Mouse (Mus musculus) forebrain, embryonic 11.5 days (tissue): ENCODE measurements at regions not wholly inside any gene's neighbourhood (a gene's known extent, or its start where the extent isn't known, plus 50 kb on each side); places are given as distances from the start of the nearest gene placed in this dataset.

ENCODE experiments used
- ATAC-seq: fragments of 200-750 bp; cut with Nextera tagmentation; replicated peaks from 2 replicates; pipeline ENCODE4 v1.8.0; 2017; ENCODE audit warnings: moderate TSS enrichment; ENCODE audit not compliant: low FRiP score
- DNase-seq: peaks from one replicate; pipeline ENCODE4 v3.0.0-alpha.2; 2017; ENCODE audit warnings: low spot score
- H3K27ac ChIP-seq: fragments of 300-500 bp; sonication (generic); 2 replicates; pipeline ENCODE4 v1.5.1; 2014; ENCODE audit warnings: low read depth, low read length
- H3K27me3 ChIP-seq: fragments of 300-500 bp; sonication (generic); 2 replicates; pipeline ENCODE4 v1.6.1; 2014; ENCODE audit warnings: mild to moderate bottlenecking, low read length, mixed read lengths; ENCODE audit not compliant: control insufficient read depth, insufficient read depth
- H3K36me3 ChIP-seq: fragments of 300-500 bp; sonication (generic); 2 replicates; pipeline ENCODE4 v1.6.1; 2014; ENCODE audit warnings: mild to moderate bottlenecking, low read length, moderate library complexity, mixed read lengths; ENCODE audit not compliant: control insufficient read depth, insufficient read depth
- H3K4me1 ChIP-seq: fragments of 300-500 bp; sonication (generic); replicated peaks from 2 replicates; pipeline ENCODE4 v1.6.1; 2014; ENCODE audit warnings: low read length, mixed read lengths; ENCODE audit not compliant: control insufficient read depth, insufficient read depth
- H3K4me2 ChIP-seq: fragments of 300-500 bp; sonication (generic); 2 replicates; pipeline ENCODE4 v1.6.1; 2014; ENCODE audit warnings: low read depth, mild to moderate bottlenecking, low read length, moderate library complexity, mixed read lengths; ENCODE audit not compliant: severe bottlenecking
- H3K4me3 ChIP-seq: fragments of 300-500 bp; sonication (generic); 2 replicates; pipeline ENCODE4 v1.5.1; 2014; ENCODE audit warnings: low read depth, low read length
- H3K9ac ChIP-seq: fragments of 300-500 bp; sonication (generic); 2 replicates; pipeline ENCODE4 v1.6.1; 2014; ENCODE audit warnings: low read length
- H3K9me3 ChIP-seq: fragments of 300-500 bp; sonication (generic); 2 replicates; pipeline ENCODE4 v1.6.1; 2016; ENCODE audit warnings: low read length, mixed read lengths; ENCODE audit not compliant: control insufficient read depth
- WGBS: fragments of 180-500 bp; shearing (Covaris S2); extraction: QIAGEN DNeasy Blood & Tissue Kit; methylation state at CpG from one replicate; pipeline ENCODE4 v1.1.7; 2014; 5-methylcytosine and 5-hydroxymethylcytosine counted together

- 80% methylated on average over 5 of the region's 5 CpGs for whole genome bisulfite sequencing
- Histone ChIP-seq H3K27me3 (no peaks in the 10 kb centered on the region), H3K9me3 (no peaks in the 10 kb centered on the region), H3K4me2 (no peak overlapping the region), H3K36me3 (no peaks in the 10 kb centered on the region), H3K4me3 (no peak overlapping the region), H3K9ac (no peak overlapping the region), H3K27ac (no peak overlapping the region), H3K4me1 (no peaks in the 10 kb centered on the region)
- no peak for ATAC-seq
- no peak for DNase-seq
Measured at GRCm38 (mm10) chr10:66940922-66941321, 155.0 kb upstream of the Jmjd1c start.

GRCm38 (mm10) chr10:66941974-66942373, 154.0 kb upstream of the Jmjd1c start:
- Histone ChIP-seq H3K4me1 (no peaks in the 10 kb centered on the region), H3K9ac (no peak overlapping the region), H3K9me3 (no peaks in the 10 kb centered on the region), H3K4me2 (no peak overlapping the region), H3K27ac (no peak overlapping the region), H3K36me3 (no peaks in the 10 kb centered on the region), H3K27me3 (no peaks in the 10 kb centered on the region), H3K4me3 (no peak overlapping the region)
- DNase-seq (no peak), ATAC-seq (no peak)
- WGBS = 90% methylated on average over 3 of the region's 3 CpGs

GRCm38 (mm10) chr10:66943875-66944274, 152.1 kb upstream of the Jmjd1c start:
- no peak overlapping the region for H3K9ac ChIP-seq
- no peaks in the 10 kb centered on the region for H3K27me3 ChIP-seq
- WGBS = 79% methylated on average over 5 of the region's 5 CpGs
- H3K9me3 ChIP-seq = no peaks in the 10 kb centered on the region
- no peaks in the 10 kb centered on the region for H3K4me1 ChIP-seq
- H3K4me3 ChIP-seq = no peak overlapping the region
- no peak overlapping the region for H3K27ac ChIP-seq
- ATAC-seq (no peak), DNase-seq (no peak)
- H3K36me3 ChIP-seq = no peaks in the 10 kb centered on the region
- H3K4me2 ChIP-seq = no peak overlapping the region

GRCm38 (mm10) chr10:66946161-66946560, 149.8 kb upstream of the Jmjd1c start:
- ATAC-seq (no peak), DNase-seq (no peak)
- Histone ChIP-seq H3K36me3 (no peaks in the 10 kb centered on the region), H3K9me3 (no peaks in the 10 kb centered on the region), H3K9ac (no peak overlapping the region), H3K27me3 (no peaks in the 10 kb centered on the region), H3K4me1 (no peaks in the 10 kb centered on the region), H3K4me2 (no peak overlapping the region), H3K27ac (no peak overlapping the region), H3K4me3 (no peak overlapping the region)
- WGBS = 88% methylated on average over 2 of the region's 2 CpGs

GRCm38 (mm10) chr10:66948329-66948728, 147.6 kb upstream of the Jmjd1c start:
- H3K4me1 ChIP-seq = no peaks in the 10 kb centered on the region
- WGBS = 86% methylated on average over 2 of the region's 2 CpGs
- no peak overlapping the region for H3K4me3 ChIP-seq
- H3K9ac ChIP-seq = no peak overlapping the region
- no peaks in the 10 kb centered on the region for H3K36me3 ChIP-seq
- H3K27ac ChIP-seq = no peak overlapping the region
- no peaks in the 10 kb centered on the region for H3K9me3 ChIP-seq
- DNase-seq (no peak), ATAC-seq (no peak)
- no peaks in the 10 kb centered on the region for H3K27me3 ChIP-seq
- no peak overlapping the region for H3K4me2 ChIP-seq

- Histone ChIP-seq H3K4me1 (no peaks in the 10 kb centered on the region), H3K4me2 (no peak overlapping the region), H3K9ac (no peak overlapping the region), H3K36me3 (no peaks in the 10 kb centered on the region), H3K9me3 (no peaks in the 10 kb centered on the region), H3K27me3 (no peaks in the 10 kb centered on the region), H3K27ac (no peak overlapping the region), H3K4me3 (no peak overlapping the region)
- WGBS = 92% methylated on average over 4 of the region's 4 CpGs
- no peak for DNase-seq
- ATAC-seq = no peak
Measured at GRCm38 (mm10) chr10:66950441-66950840, 145.5 kb upstream of the Jmjd1c start.

- WGBS = 93% methylated on average over 8 of the region's 8 CpGs
- no peak for DNase-seq
- no peak overlapping the region for H3K4me3 ChIP-seq
- H3K4me2 ChIP-seq = no peak overlapping the region
- H3K4me1 ChIP-seq = 0 out of 2 replicates have a peak, but pooled peaks cover 4% of the 10 kb centered on the region
- H3K36me3 ChIP-seq = no peaks in the 10 kb centered on the region
- no peak overlapping the region for H3K9ac ChIP-seq
- H3K27ac ChIP-seq = no peak overlapping the region
- no peaks in the 10 kb centered on the region for H3K27me3 ChIP-seq
- no peaks in the 10 kb centered on the region for H3K9me3 ChIP-seq
- no peak for ATAC-seq
Measured at GRCm38 (mm10) chr10:66951231-66951822, 144.6 kb upstream of the Jmjd1c start.

GRCm38 (mm10) chr10:66951935-66952334, 144.0 kb upstream of the Jmjd1c start:
- no peak overlapping the region for H3K4me3 ChIP-seq
- ATAC-seq = no peak
- no peak for DNase-seq
- H3K9me3 ChIP-seq = no peaks in the 10 kb centered on the region
- no peak overlapping the region for H3K9ac ChIP-seq
- no peak overlapping the region for H3K27ac ChIP-seq
- H3K27me3 ChIP-seq = no peaks in the 10 kb centered on the region
- no peaks in the 10 kb centered on the region for H3K36me3 ChIP-seq
- 87% methylated on average over 9 of the region's 9 CpGs for WGBS
- 0 out of 2 replicates have a peak, but pooled peaks cover 4% of the 10 kb centered on the region for H3K4me1 ChIP-seq
- H3K4me2 ChIP-seq = no peak overlapping the region

- 87% methylated on average over 10 of the region's 10 CpGs for WGBS
- Histone ChIP-seq H3K4me1 (0 out of 2 replicates have a peak, but pooled peaks cover 4% of the 10 kb centered on the region), H3K27me3 (no peaks in the 10 kb centered on the region), H3K36me3 (no peaks in the 10 kb centered on the region), H3K4me2 (no peak overlapping the region), H3K9me3 (no peaks in the 10 kb centered on the region), H3K27ac (no peak overlapping the region), H3K9ac (no peak overlapping the region), H3K4me3 (no peak overlapping the region)
- DNase-seq (no peak), ATAC-seq (no peak)
Measured at GRCm38 (mm10) chr10:66953248-66953975, 142.5 kb upstream of the Jmjd1c start.
